ENCODE assay signal across 21 mouse cellular contexts in genomic region chr1:38743863-38744262, GRCm38 (mm10).
DNase-seq lines count a peak whose midpoint lies in the region; ATAC-seq and TF ChIP-seq lines count a peak whose summit lies in the region.
"Had no signal": no experiment of that assay in that cellular context is flagged by ENCODE, and none has a peak within 500 bp of the region (broad histone marks: within the 10 kb centered on the region; RNA-seq: fewer than 3 reads in every experiment).

No protein-coding gene starts in this region.

- ATAC-seq in kidney, embryonic 16.5 days (ENCODE audit: low FRiP score, low TSS enrichment) = peak; percentile 71; the same call in 1 of the 2 replicates
- no peak for ATAC-seq in lung, postnatal 0 days
- no peak for ATAC-seq in hindbrain, embryonic 11.5 days (ENCODE audit: low FRiP score)
- ATAC-seq: activated CD4-positive, CD25-positive, alpha-beta regulatory T cell, adult 4 months; forebrain, embryonic 13.5 days; forebrain, postnatal 0 days; Patski had no signal

- no peaks in the 10 kb centered on the region for H3K9me3 ChIP-seq in kidney, embryonic 16.5 days (ENCODE audit: low read length)
- H3K9me3 ChIP-seq in lung, postnatal 0 days (ENCODE audit: low read length) = no peaks in the 10 kb centered on the region
- no peaks in the 10 kb centered on the region for H3K9me3 ChIP-seq in hindbrain, embryonic 11.5 days (ENCODE audit: control insufficient read depth, low read length)
- H3K9me3 ChIP-seq: embryonic facial prominence, embryonic 13.5 days; forebrain, embryonic 13.5 days; heart, embryonic 15.5 days had no signal

- no peak for TF ChIP-seq CTCF in lung, postnatal 0 days (IDR thresholded peaks at IDR 0.05)

- no peak overlapping the region for H3K4me3 ChIP-seq in kidney, embryonic 16.5 days (ENCODE audit: low read length)
- no peak overlapping the region for H3K4me3 ChIP-seq in lung, postnatal 0 days (ENCODE audit: low read depth, low read length)
- H3K4me3 ChIP-seq in hindbrain, embryonic 11.5 days (ENCODE audit: low read depth, low read length) = no peak overlapping the region
- H3K4me3 ChIP-seq: embryonic facial prominence, embryonic 13.5 days; forebrain, embryonic 13.5 days; heart, adult 2 months; heart, embryonic 15.5 days had no signal

- H3K9ac ChIP-seq in kidney, embryonic 16.5 days (replicated peaks; ENCODE audit: low read length) = no peak overlapping the region
- H3K9ac ChIP-seq in lung, postnatal 0 days (replicated peaks; ENCODE audit: low read depth) = no peak overlapping the region
- H3K9ac ChIP-seq in hindbrain, embryonic 11.5 days (ENCODE audit: low read depth, low read length) = no peak overlapping the region
- H3K9ac ChIP-seq: embryonic facial prominence, embryonic 13.5 days; forebrain, embryonic 13.5 days; forebrain, postnatal 0 days; heart, embryonic 15.5 days had no signal

- H3K36me3 ChIP-seq in kidney, embryonic 16.5 days (ENCODE audit: insufficient read depth, low read length) = no peaks in the 10 kb centered on the region
- H3K36me3 ChIP-seq in lung, postnatal 0 days (ENCODE audit: insufficient read depth, low read length) = no peaks in the 10 kb centered on the region
- H3K36me3 ChIP-seq in hindbrain, embryonic 11.5 days (ENCODE audit: control insufficient read depth, insufficient read depth, low read length) = no peaks in the 10 kb centered on the region
- H3K36me3 ChIP-seq: embryonic facial prominence, embryonic 13.5 days; heart, embryonic 15.5 days had no signal

- no peak overlapping the region for H3K27ac ChIP-seq in kidney, embryonic 16.5 days (ENCODE audit: low read length)
- H3K27ac ChIP-seq in lung, postnatal 0 days (ENCODE audit: low read length) = no peak overlapping the region
- H3K27ac ChIP-seq in hindbrain, embryonic 11.5 days (ENCODE audit: low read depth, low read length) = no peak overlapping the region
- H3K27ac ChIP-seq: embryonic facial prominence, embryonic 13.5 days; forebrain, embryonic 13.5 days; heart, adult 2 months; heart, embryonic 15.5 days had no signal

- WGBS in kidney, embryonic 16.5 days = 62% methylated on average over 1 of the region's 1 CpGs
- 36% methylated on average over 1 of the region's 1 CpGs for WGBS in lung, postnatal 0 days
- WGBS in hindbrain, embryonic 11.5 days = 57% methylated on average over 1 of the region's 1 CpGs

- no peak overlapping the region for H3K4me2 ChIP-seq in kidney, embryonic 16.5 days (replicated peaks; ENCODE audit: low read depth, low read length)
- no peak overlapping the region for H3K4me2 ChIP-seq in lung, postnatal 0 days (replicated peaks; ENCODE audit: low read depth, low read length)
- no peak overlapping the region for H3K4me2 ChIP-seq in hindbrain, embryonic 11.5 days (replicated peaks; ENCODE audit: low read depth, low read length)
- H3K4me2 ChIP-seq: embryonic facial prominence, embryonic 13.5 days; forebrain, embryonic 13.5 days; heart, embryonic 11.5 days; heart, embryonic 15.5 days had no signal

- no peaks in the 10 kb centered on the region for H3K27me3 ChIP-seq in kidney, embryonic 16.5 days (ENCODE audit: insufficient read depth, low read length)
- no peaks in the 10 kb centered on the region for H3K27me3 ChIP-seq in lung, postnatal 0 days (replicated peaks; ENCODE audit: insufficient read depth, low read length)
- H3K27me3 ChIP-seq in hindbrain, embryonic 11.5 days (ENCODE audit: control insufficient read depth, insufficient read depth, low read length) = no peaks in the 10 kb centered on the region
- H3K27me3 ChIP-seq: embryonic facial prominence, embryonic 13.5 days; forebrain, embryonic 13.5 days; heart, embryonic 15.5 days had no signal

- no peak for TF ChIP-seq EP300 in lung, postnatal 0 days (IDR thresholded peaks at IDR 0.05)

- no peak for DNase-seq in kidney, postnatal 36 days
- DNase-seq in lung, postnatal 0 days (ENCODE audit: low spot score) = peak; percentile 13
- DNase-seq in lung, postnatal 14 days = no peak
- DNase-seq in adipocyte (ENCODE audit: low spot score) = peak; percentile 76
- DNase-seq in spleen, postnatal 4 days (ENCODE audit: low spot score in 2 of 2) = no peak
- DNase-seq in hindbrain, embryonic 11.5 days (ENCODE audit: low spot score) = no peak
- DNase-seq: adrenal gland, adult 2 months; adrenal gland, postnatal 25 days; cerebellum, adult 18-20 months; cerebellum, adult 9-11 months; cerebellum, postnatal 36 days; forebrain, postnatal 0 days; gastrocnemius, postnatal 14 days; heart, adult 2 months had no signal

- no peaks in the 10 kb centered on the region for H3K4me1 ChIP-seq in kidney, embryonic 16.5 days (ENCODE audit: insufficient read depth, low read length)
- H3K4me1 ChIP-seq in lung, postnatal 0 days (ENCODE audit: insufficient read depth, low read depth, low read length) = no peaks in the 10 kb centered on the region
- no peaks in the 10 kb centered on the region for H3K4me1 ChIP-seq in hindbrain, embryonic 11.5 days (replicated peaks; ENCODE audit: control insufficient read depth, insufficient read depth, low read length)
- H3K4me1 ChIP-seq: embryonic facial prominence, embryonic 13.5 days; forebrain, embryonic 13.5 days; heart, embryonic 15.5 days had no signal

Comparison
In these comparisons a context has a peak if more than half of its experiments do, and no peak if none do; other contexts are left out.
1. DNase-seq: peak in lung, postnatal 0 days (single experiment) and adipocyte (single experiment); none in kidney, postnatal 36 days (0 of 2), lung, postnatal 14 days (single experiment), spleen, postnatal 4 days (0 of 2) and hindbrain, embryonic 11.5 days (single experiment).